ENCODE assay signal across 24 mouse cellular contexts in genomic region chr7:136895851-136896250, GRCm38 (mm10). TPM values are rescaled to one million over a fixed set of nuclear protein-coding genes. Genes with fewer than 3 reads are reported as not detected.
DNase-seq lines count a peak whose midpoint lies in the region; ATAC-seq and TF ChIP-seq lines count a peak whose summit lies in the region.
"Had no signal": no experiment of that assay in that cellular context is flagged by ENCODE, and none has a peak within 500 bp of the region (broad histone marks: within the 10 kb centered on the region; RNA-seq: fewer than 3 reads in every experiment).

No protein-coding gene starts in this region.

- no peak overlapping the region for H3K9ac ChIP-seq in liver, embryonic 12.5 days
- no peak overlapping the region for H3K9ac ChIP-seq in liver, postnatal 0 days (replicated peaks)
- H3K9ac ChIP-seq: embryonic facial prominence, embryonic 13.5 days; forebrain, embryonic 12.5 days; forebrain, embryonic 15.5 days; hindbrain, embryonic 12.5 days; hindbrain, embryonic 15.5 days; intestine, embryonic 15.5 days had no signal

- no peak for TF ChIP-seq CTCF in liver, postnatal 0 days (IDR thresholded peaks at IDR 0.05; ENCODE audit: low read depth)

- no peak overlapping the region for H3K4me2 ChIP-seq in liver, embryonic 12.5 days
- no peak overlapping the region for H3K4me2 ChIP-seq in liver, postnatal 0 days (ENCODE audit: low read depth, low read length)
- H3K4me2 ChIP-seq: forebrain, embryonic 12.5 days; forebrain, embryonic 15.5 days; heart, embryonic 11.5 days; hindbrain, embryonic 12.5 days; hindbrain, embryonic 15.5 days had no signal

- ATAC-seq in liver, embryonic 12.5 days: no peak
- no peak for ATAC-seq in liver, postnatal 0 days
- ATAC-seq: forebrain, embryonic 15.5 days; intestine, embryonic 15.5 days; Patski had no signal

- H3K27me3 ChIP-seq in liver, embryonic 12.5 days (replicated peaks): no peaks in the 10 kb centered on the region
- H3K27me3 ChIP-seq in liver, postnatal 0 days (ENCODE audit: insufficient read depth, low read length): no peaks in the 10 kb centered on the region
- H3K27me3 ChIP-seq in limb, embryonic 10.5 days (ENCODE audit: low read depth, poor library complexity, severe bottlenecking): no peaks in the 10 kb centered on the region
- H3K27me3 ChIP-seq: embryonic facial prominence, embryonic 13.5 days; forebrain, embryonic 12.5 days; forebrain, embryonic 15.5 days; hindbrain, embryonic 12.5 days; hindbrain, embryonic 15.5 days; intestine, embryonic 15.5 days; Patski had no signal

- 0 out of 2 replicates have a peak overlapping the region, but pooled peaks have one; percentile 8 for H3K27ac ChIP-seq in liver, embryonic 12.5 days
- H3K27ac ChIP-seq in liver, postnatal 0 days (ENCODE audit: low read depth): no peak overlapping the region
- no peak overlapping the region for H3K27ac ChIP-seq in limb, embryonic 10.5 days
- H3K27ac ChIP-seq: embryonic facial prominence, embryonic 13.5 days; forebrain, embryonic 12.5 days; forebrain, embryonic 15.5 days; hindbrain, embryonic 12.5 days; hindbrain, embryonic 15.5 days; intestine, embryonic 15.5 days had no signal

- no peak overlapping the region for H3K4me3 ChIP-seq in liver, embryonic 12.5 days
- no peak overlapping the region for H3K4me3 ChIP-seq in liver, postnatal 0 days (ENCODE audit: low read depth, low read length)
- no peak overlapping the region for H3K4me3 ChIP-seq in limb, embryonic 10.5 days
- H3K4me3 ChIP-seq: embryonic facial prominence, embryonic 13.5 days; erythroblast, embryonic 14.5 days; forebrain, embryonic 12.5 days; forebrain, embryonic 15.5 days; heart, adult 2 months; hindbrain, embryonic 12.5 days; hindbrain, embryonic 15.5 days; intestine, embryonic 15.5 days had no signal

- DNase-seq in adrenal gland, postnatal 14 days: peak; percentile 8
- no peak for DNase-seq in adrenal gland, postnatal 10 days
- DNase-seq in liver, postnatal 0 days: no peak
- peak; percentile 14 for DNase-seq in ZHBTc4 (ENCODE audit: low read depth, low spot score)
- DNase-seq in limb, embryonic 10.5 days (ENCODE audit: low spot score): peak; percentile 15
- DNase-seq in T-cell, adult 2 months (ENCODE audit: low spot score): no peak
- no peak for DNase-seq in urinary bladder, adult 18-20 months (ENCODE audit: low spot score in 2 of 2)
- DNase-seq: adrenal gland, postnatal 25 days; cerebellum, adult 11-12 months; cerebellum, adult 8-10 months; cerebellum, postnatal 14 days; gastrocnemius, postnatal 25 days; heart, adult 2 months had no signal

- WGBS in liver, embryonic 12.5 days (ENCODE audit: insufficient replicate concordance): 65% methylated on average over 7 of the region's 7 CpGs
- WGBS in liver, postnatal 0 days (ENCODE audit: insufficient replicate concordance): 74% methylated on average over 7 of the region's 7 CpGs
- WGBS in limb, embryonic 10.5 days: 91% methylated on average over 7 of the region's 7 CpGs

- H3K36me3 ChIP-seq in liver, embryonic 12.5 days: no peaks in the 10 kb centered on the region
- no peaks in the 10 kb centered on the region for H3K36me3 ChIP-seq in liver, postnatal 0 days (replicated peaks; ENCODE audit: insufficient read depth, low read length)
- H3K36me3 ChIP-seq in limb, embryonic 10.5 days: no peaks in the 10 kb centered on the region
- H3K36me3 ChIP-seq: embryonic facial prominence, embryonic 13.5 days; forebrain, embryonic 12.5 days; forebrain, embryonic 15.5 days; G1E; hindbrain, embryonic 12.5 days; hindbrain, embryonic 15.5 days; intestine, embryonic 15.5 days had no signal

- peaks cover 39% of the 10 kb centered on the region for H3K4me1 ChIP-seq in liver, embryonic 12.5 days
- H3K4me1 ChIP-seq in liver, postnatal 0 days (ENCODE audit: insufficient read depth): peaks cover 10% of the 10 kb centered on the region
- peaks cover 28% of the 10 kb centered on the region for H3K4me1 ChIP-seq in limb, embryonic 10.5 days

- H3K9me3 ChIP-seq in liver, embryonic 12.5 days (replicated peaks): no peaks in the 10 kb centered on the region
- no peaks in the 10 kb centered on the region for H3K9me3 ChIP-seq in liver, postnatal 0 days (ENCODE audit: low read length)
- H3K9me3 ChIP-seq in limb, embryonic 10.5 days (replicated peaks): no peaks in the 10 kb centered on the region
- H3K9me3 ChIP-seq: embryonic facial prominence, embryonic 13.5 days; forebrain, embryonic 12.5 days; forebrain, embryonic 15.5 days; hindbrain, embryonic 15.5 days; intestine, embryonic 15.5 days had no signal

- no peak for TF ChIP-seq EP300 in liver, postnatal 0 days (IDR thresholded peaks at IDR 0.05; ENCODE audit: low read depth)

RNA-seq across cellular contexts. Expression of gene Mgmt, which starts 1.4 kb away (rescaled TPM):
- total RNA-seq in adrenal gland, postnatal 14 days (2021): 6.0 and 6.3 TPM in 2 replicates
- total RNA-seq in adrenal gland, postnatal 10 days (2021): 1 to 10 TPM; 8.0 to 9.0 TPM
- polyA plus RNA-seq in liver, embryonic 12.5 days (2016; fragmentation: Nextera tagmentation; extraction: Ambion mirVana): 4.0 and 4.2 TPM in 2 replicates
- 2.6 and 3.0 TPM in 2 replicates for polyA plus RNA-seq in liver, postnatal 0 days (2015; fragmentation: Nextera tagmentation; extraction: Ambion mirVana)
- 4.2 and 4.5 TPM in 2 replicates for polyA plus RNA-seq in limb, embryonic 10.5 days (2016; fragmentation: Nextera tagmentation; extraction: Ambion mirVana)
- polyA plus RNA-seq: Patski had no signal

Comparison
In these comparisons a context has a peak if more than half of its experiments do, and no peak if none do; other contexts are left out.
1. DNase-seq: peak in adrenal gland, postnatal 14 days (single experiment), ZHBTc4 (single experiment) and limb, embryonic 10.5 days (single experiment); none in adrenal gland, postnatal 10 days (single experiment), liver, postnatal 0 days (single experiment), T-cell, adult 2 months (single experiment) and urinary bladder, adult 18-20 months (0 of 2).